Mouse (Mus musculus) lung, postnatal 0 days (tissue): ENCODE measurements at regions not wholly inside any gene's neighbourhood (a gene's known extent, or its start where the extent isn't known, plus 50 kb on each side); places are given as distances from the start of the nearest gene placed in this dataset.

Experiments used
- CTCF ChIP-seq: IDR thresholded peaks from 2 replicates; pipeline ENCODE4 v1.5.1; 2016; ENCODE audit warnings: antibody characterized with exemption, mild to moderate bottlenecking
- EP300 ChIP-seq: IDR thresholded peaks from 2 replicates; pipeline ENCODE4 v1.6.1; 2016; ENCODE audit warnings: antibody characterized with exemption, mild to moderate bottlenecking, control low read depth

GRCm38 (mm10) chr16:12692739-12693292, 416.7 kb upstream of the Ercc4 start:
- TF ChIP-seq CTCF (no peak), EP300 (no peak)
